Mouse (Mus musculus): ENCODE data around the gene Pcdh7. TPM values are rescaled to one million over a fixed set of nuclear protein-coding genes. Genes with fewer than 3 reads are reported as not detected.

Gene Pcdh7
- polyA plus RNA-seq, 1 experiment, result 3.4 TPM

DNA sequence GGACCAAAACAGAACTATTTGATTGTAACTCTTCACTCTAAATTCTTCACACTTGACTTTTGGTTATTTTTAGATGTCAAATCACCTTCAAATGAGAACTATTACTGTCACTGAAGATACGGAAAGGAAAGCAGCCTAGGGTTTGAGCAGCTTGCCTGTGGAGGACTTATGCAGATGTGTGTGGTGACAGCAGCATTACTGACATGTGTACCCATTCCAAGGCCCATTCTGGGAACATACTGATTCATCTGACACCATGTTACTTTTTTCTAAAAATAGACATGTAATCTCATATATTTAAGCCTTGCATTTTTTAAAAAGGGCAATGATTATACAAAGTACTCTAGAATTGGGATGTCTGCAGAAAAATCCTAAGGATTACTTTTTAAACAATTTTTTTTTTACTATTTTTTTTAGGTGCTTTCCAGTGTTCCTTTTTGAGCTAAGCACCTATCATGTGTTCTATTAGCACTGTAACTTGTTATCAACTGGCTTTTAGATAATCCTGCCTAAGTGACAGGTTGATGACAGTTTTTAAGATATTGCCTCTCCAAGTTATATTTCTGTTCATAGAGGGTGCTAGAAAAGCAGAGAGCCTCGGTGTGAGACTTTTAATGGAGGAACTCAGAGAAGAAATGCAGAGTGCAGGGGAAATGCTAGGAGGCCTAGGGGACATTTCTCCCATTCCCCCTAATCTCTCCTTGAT is 26.3 kb downstream of the Pcdh7 start:
- no peak for DNase-seq (ENCODE audit: low read depth, low spot score)
- WGBS, result 79% methylated on average over 2 of the region's 2 CpGs

DNA sequence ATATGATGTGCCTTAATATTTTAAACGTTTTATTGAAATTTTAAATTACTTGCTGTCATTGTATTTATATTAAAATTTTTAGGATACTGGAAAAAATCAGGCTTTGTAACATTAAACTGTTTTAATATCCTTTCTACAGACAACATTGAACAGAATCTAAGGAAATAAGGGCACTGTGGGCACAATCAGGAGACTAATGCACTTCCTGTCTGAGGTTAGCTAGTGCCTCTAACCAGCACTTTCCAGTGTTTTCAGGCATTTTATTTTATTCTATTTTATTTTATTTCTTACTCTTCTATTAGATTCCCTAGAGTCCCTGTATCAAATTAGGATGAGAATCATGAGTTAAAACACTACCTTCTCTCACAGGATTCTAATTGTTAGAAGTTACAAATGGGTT is 28.1 kb downstream of the Pcdh7 start:
- DNase-seq (ENCODE audit: low read depth, low spot score), result no peak
- WGBS, result 73% methylated on average over 1 of the region's 1 CpGs

DNA sequence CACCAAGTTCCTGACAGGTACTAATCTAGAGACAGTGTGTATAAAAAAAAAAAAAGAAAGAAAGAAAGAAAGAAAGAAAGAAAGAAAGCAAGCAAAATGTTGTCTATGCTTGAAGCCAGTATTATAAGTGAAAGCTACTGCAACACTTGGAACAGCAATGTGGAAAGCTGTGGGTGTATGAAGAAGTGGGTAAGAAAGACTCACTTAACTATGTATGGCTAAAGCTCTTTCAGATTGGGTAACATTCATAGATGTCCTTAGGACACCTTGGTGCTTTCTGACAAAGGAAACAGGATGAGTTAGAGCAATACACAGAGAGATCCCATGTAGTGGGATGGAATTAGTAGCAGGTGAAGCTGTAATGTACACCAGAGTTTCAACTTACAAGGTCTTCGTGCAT is 32.6 kb downstream of the Pcdh7 start:
- no peak for DNase-seq (ENCODE audit: low read depth, low spot score)
- 94% methylated on average over 1 of the region's 1 CpGs for WGBS

DNA sequence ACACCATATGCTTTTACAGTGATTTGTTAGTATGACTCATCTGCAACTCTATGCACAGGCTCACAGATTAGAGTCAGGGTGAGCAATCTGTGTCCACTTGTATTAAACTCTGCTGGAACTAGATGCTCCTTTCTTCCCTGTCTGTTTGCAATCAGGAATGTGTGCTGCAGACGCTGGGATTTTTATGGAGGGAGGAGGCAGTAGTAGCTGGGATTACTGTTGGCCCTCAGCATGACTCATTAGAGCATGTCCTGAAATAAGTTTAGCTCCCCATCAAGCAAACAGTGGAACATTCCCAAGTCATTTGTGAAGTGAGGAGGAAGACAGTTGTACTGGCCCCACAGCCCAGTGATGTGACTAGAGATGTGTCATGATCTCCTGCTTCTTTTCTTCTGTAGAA is 38.0 kb downstream of the Pcdh7 start:
- DNase-seq (ENCODE audit: low read depth, low spot score), result no peak
- WGBS, result 13% methylated on average over 1 of the region's 1 CpGs

DNA sequence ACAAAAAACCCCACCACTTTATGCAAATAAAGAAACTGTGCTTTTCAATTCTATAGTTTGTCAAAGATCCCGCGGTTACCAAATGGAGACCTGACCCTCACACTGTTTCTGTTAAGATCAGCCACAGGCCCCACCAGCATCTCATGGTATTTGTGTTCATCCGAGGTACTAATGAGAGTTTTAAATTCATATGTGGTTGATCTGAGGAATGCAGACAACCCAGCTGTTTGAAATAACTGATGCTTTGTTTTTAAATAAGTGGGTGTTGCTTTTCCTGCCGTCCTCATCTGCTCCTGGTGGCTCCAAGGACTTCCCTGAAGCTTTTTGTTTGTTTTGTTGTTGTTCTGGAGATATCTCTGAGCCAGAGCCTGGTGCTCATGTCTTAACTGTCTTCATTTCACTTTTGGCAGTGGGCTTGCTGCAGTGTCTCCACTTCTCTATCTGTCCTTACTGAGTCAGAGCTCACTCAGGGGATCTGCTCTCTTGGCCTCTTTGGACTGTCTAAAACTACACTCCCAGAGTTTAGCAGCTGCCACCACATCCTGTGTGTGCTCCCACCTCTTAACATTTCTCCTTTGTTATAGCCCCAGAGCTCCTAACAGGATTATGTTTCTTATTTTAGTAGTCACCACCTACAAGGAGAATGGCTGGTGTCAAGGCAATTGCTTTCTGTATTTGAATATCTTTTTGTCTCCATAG is 39.1 kb downstream of the Pcdh7 start:
- 42% methylated on average over 4 of the region's 4 CpGs for WGBS

DNA sequence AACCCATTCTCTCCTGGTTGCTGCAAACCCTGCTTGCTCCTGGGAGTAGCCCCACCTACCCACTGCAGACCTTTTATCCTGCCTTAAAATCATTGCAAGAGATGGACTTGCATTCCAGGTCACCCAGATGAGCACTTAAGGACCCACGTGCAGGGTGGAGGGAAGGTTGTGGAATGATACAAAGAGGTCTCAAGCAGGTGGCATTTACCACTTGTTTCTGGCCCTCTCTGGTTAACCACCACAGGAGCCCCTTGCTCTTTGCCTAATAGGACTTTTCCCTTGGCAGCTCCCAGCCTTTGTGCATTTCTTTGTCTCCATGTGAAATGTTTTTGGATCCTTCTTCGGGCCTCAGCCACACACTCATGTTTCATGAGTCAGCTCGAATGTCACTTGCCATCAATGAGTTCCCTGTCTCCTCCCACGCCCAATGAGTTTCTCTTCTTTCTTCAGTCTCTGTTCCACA is 39.7 kb downstream of the Pcdh7 start:
- DNase-seq (ENCODE audit: low read depth, low spot score), result no peak
- WGBS, result 31% methylated on average over 4 of the region's 4 CpGs

More for the DNA sequence above, 39.1 kb downstream of the Pcdh7 start:
- DNase-seq (ENCODE audit: low read depth, low spot score), result no peak

DNA sequence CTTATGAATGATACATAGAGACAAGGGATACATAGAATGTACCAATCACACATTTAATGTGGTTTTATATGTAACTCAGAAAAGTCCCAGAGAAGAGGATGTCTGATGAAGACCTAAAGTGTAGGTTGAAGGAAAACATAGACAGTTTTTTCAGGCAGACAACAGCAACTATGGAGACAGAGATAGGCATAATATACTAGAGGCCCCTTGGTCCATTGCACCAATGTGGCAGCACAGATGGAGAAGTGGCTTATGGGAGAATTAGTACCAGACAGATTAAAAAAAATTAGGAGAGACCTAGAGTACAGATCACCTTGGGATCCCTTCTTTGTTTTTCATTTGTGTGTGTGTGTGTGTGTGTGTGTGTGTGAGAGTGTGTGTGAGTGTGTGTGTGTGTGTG is 41.2 kb downstream of the Pcdh7 start:
- no peak for DNase-seq (ENCODE audit: low read depth, low spot score)

DNA sequence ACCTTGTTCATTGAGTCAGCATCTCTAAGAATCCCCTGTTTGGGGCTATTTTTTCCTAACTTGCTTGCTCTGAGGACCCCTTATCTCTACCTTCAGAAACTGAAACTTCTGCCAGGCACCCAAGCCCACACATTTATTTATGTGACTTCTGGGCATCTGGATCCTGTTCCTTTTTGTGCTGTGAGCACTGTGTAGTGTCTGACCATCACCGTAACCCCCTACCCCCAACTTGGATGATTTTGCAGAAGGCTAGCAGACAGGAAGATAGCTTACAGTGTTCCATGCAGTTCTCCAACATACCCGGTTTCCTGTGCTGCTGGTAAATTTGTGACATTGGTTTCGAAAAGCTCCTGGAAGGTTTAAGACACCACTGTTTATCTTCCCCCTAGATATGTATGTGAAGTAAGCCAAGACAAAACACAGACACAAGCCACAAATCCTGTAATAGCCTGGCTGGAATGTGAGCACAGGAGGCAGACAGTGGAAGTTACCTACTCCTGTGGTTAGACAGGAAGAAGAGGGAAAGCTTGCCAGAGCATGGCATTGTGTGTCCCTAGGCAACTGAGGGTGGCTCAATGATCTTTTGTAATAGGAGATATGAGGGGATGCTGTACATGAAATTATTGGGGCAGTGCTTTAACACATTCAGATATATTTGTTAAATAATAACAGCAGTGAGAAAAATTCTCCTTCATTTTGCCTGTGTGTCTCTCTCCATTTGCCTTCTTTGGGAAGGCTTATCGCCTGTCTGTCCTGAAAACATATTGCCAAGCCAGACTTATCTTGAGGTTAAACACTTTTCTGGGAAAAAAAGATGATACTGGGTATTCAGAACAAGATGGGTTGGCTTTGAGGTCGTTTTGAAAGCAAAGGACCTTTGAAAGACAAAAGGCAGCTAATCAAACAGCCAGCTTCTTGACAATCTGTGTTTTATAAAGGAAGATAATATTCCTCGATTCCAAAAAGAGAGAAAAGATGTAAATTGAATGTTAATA is 42.6 kb downstream of the Pcdh7 start:
- 55% methylated on average over 6 of the region's 6 CpGs for WGBS
- DNase-seq (ENCODE audit: low read depth, low spot score), result no peak

DNA sequence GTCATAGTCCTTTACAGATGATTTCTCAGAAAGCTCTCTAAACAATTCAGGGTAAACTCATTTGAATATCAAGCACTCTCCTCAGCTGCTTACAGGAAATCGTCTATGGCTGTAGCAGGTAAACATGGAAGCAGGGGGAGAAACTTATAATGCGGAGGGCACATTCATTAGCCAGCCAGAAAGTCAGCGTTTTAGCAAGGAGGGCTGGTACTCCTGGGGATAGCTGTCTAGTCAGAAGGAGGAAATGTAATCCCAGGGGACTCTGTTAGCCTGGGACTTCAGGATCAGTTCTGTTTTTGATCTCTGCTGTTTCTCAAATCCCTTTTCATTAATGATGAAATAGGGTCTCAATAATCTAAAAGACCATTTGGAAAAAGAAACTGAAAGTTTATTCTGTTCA is 47.6 kb downstream of the Pcdh7 start:
- no peak for DNase-seq (ENCODE audit: low read depth, low spot score)
- 45% methylated on average over 3 of the region's 3 CpGs for WGBS

DNA sequence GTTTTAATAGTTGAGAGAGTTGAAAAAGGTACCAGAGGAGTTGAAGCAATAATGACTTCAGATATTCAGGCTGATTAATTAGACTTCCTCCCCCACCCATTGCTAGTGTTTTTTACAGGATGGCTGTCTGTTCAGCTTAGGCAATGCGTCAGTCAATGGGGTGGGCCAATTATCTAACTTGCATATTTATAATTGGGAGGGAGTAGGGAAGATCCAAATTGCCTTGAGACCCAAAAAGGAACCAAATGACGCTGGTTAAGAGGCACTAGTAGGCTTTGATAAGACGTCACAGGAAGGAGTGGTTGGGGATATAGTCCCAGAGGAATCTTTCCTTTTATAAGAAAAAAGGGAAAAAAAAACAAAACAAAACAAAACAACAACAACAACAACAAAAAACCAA is 49.6 kb downstream of the Pcdh7 start:
- DNase-seq (ENCODE audit: low read depth, low spot score), result no peak
- 74% methylated on average over 3 of the region's 3 CpGs for WGBS

DNA sequence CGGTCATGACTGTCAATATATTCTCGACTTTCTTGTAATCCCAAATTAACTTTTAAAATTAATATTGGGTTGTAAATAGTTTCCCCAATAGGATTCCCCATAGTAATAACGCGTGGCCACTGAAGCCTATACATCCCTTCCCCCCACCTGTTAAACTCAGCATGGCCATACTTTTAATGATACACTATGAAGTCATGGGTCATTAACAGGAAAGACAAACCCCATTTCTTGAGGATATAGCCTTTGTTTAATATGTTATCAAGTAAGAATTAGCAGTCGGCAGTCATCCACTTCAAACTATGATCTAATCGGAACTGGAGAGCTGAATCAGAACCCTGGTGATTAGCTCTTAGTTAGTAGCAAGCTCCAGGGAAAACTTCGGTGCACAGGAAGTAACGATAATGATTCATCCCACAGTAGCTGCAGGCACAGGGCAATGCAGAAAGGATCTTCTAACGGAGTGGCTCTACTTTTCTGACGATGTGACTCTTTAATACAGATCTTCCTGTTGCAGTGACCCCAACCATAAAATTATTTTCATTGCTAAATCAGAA is 50.8 kb downstream of the Pcdh7 start:
- WGBS, result 74% methylated on average over 10 of the region's 10 CpGs
- no peak for DNase-seq (ENCODE audit: low read depth, low spot score)

DNA sequence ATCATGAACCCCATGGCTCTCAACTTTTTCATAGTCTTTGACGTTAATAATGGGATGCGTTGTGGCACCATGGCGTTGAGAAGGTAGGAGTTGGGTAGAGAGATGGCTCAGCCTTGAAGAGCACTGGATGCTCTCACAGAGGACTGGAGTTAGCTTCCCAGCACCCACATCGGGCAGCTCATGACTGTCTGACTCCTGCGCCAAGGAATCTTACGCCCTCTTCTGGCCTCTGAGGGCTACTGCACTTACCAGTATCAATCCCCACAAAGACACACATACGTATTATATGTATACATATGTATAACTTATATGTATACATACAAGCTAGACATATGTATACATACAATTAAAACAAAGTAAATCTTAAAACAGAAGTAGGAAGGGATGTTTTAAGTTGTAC is 51.9 kb downstream of the Pcdh7 start:
- no peak for DNase-seq (ENCODE audit: low read depth, low spot score)
- 93% methylated on average over 7 of the region's 7 CpGs for WGBS

DNA sequence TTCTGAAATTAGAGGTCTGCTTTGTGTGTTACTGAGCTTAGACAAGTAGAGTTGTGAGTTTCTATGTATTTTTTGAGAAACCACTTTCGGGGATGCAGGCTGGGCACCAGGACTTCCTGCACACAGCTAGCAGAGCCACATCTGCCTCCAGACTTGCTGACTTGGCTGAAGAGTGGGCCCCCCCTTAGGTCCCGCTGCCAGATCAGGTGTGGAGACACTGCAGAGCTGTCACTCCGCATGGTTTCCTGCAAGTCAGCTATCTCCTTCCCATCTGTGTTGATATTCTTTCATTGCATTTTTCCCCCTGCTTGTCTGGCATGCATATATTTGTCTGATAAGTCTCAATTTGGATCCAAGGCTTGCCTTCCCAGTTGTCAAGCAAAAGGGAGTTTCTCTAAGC is 52.6 kb downstream of the Pcdh7 start:
- no peak for DNase-seq (ENCODE audit: low read depth, low spot score)
- 84% methylated on average over 3 of the region's 3 CpGs for WGBS

DNA sequence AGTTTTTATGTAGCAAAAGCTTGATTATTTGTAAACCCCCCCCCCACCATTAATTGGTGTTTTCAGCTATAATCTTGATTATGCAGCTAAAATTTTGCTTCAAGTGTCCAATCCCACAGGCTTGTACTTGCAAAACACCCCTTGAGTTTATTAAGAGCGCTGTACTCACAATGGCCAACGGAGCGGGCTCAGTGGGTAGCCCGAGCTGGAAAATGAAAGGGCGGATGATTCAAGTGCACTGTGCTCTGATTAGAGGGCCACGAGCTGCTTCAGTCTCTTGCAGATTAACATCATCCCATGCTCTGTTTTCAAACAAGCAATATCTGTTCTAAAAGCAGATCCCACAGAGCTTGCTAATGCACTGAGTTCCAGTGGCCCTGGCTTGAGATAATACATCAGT is 53.4 kb downstream of the Pcdh7 start:
- 87% methylated on average over 6 of the region's 6 CpGs for WGBS
- DNase-seq (ENCODE audit: low read depth, low spot score), result no peak

DNA sequence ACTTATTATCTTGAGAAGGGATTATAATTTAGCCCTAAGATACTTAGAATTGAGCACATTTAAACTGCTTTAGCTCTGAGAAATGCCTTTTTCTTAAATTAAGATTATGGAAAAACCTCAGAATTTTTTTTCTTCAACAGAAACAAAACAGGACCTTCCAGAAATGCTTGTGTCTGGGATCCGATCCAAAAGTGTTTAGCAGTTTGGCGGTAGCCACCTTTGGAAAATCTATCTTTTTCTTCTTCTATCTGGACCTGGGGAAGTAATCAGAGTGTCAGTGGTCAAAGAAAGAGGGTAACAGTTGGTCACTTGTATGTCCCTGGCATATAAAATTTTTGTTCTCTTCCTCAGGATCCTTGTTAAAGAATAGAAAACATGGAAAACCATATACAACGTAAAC is 54.9 kb downstream of the Pcdh7 start:
- WGBS, result 72% methylated on average over 3 of the region's 3 CpGs
- DNase-seq (ENCODE audit: low read depth, low spot score), result no peak

DNA sequence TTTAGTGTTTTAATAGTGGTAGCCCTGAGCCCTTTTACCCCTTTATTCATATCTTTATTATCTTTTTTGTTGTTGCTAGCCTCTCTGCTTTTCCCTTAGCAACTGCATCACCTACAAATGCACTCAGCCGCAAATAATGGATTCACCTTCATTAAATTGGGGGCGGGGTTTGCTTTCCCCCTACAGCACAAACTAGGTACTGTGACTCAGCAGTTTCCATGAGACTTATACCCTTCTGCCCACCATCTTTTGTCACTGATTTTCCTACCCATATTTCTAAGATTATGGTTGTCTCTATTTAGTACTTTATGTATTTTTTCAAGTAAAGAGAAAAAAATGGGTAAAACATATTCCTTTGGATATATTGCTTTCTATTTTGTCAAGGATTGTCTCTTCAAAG is 56.7 kb downstream of the Pcdh7 start:
- WGBS, result 86% methylated on average over 2 of the region's 2 CpGs
- DNase-seq (ENCODE audit: low read depth, low spot score), result no peak

DNA sequence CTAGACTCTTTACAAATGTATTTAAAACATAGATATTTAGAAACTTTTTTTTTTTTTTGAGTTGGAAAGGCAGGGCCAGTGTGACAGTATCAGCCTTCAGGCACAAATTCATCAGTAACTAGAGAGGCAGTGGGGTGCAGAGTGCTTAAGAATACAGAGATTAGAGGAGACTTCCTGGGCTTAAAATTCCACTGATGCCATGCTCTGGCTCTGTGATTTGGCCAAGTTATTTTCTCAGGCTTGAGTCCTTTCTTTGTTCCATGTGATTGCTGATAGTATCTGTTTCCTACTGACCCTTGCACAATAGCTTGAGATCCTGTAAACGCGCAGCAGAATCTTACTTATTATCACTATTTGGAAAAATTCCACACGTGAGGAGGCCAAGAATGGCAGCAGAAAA is 60.3 kb downstream of the Pcdh7 start:
- DNase-seq (ENCODE audit: low read depth, low spot score), result no peak
- WGBS, result 73% methylated on average over 3 of the region's 3 CpGs

DNA sequence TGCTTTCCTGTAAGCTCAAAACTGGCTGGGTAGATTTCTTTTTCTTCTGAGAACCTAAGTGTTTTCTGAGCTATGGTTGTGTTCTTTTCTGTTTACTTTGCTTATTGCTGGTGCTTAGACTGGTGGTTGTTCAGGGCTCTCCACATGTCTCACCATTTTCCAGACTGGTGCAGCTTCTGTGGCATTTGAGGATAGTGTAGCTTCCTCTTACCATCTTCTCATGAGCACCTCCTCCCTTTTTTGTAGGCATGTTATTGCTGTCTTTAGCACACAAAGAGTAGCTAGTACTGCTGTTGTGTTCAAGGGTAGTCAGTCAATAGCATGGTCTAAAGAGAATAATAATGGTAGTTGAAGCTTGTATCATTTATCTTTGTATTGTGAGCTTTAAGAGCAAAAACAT is 62.2 kb downstream of the Pcdh7 start:
- no peak for DNase-seq (ENCODE audit: low read depth, low spot score)

DNA sequence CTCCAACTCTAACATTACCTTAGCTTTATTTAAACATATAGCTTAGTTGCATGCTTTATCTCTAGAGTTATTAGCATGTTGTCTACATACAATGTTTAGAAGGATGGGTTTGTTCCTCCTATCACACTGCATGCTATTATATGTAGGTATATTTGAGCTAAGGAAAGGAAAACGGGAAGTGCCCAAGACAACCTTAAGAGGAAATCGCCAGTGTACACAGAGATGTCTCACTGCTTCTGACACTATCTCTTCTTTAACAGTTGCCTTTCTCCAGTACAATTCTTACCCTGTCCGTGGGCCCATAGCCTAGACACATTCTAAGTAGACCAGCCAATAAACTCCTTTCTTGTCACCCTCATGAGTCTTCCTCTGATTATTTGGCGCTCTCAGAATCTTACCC is 62.8 kb downstream of the Pcdh7 start:
- 86% methylated on average over 4 of the region's 4 CpGs for whole genome bisulfite sequencing
- DNase-seq (ENCODE audit: low read depth, low spot score), result no peak

DNA sequence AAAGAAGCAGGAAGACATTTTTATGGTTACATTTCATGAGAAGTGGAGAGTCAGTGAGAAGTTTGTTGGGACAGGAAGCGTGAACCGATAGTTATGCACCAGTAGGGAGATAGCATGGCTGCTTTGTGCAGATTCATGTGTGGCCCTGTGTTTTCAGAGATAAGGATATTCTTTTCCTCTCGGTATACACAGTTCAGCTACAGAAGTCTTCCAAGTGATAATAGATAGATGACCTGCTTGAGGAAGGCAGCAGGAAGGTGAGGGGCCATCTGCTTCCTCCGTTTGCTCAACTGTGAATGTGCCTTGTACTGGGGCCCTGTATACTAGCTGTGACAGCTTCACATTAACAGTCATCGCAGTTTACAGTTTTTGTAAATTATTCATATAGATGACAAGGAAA is 64.2 kb downstream of the Pcdh7 start:
- no peak for DNase-seq (ENCODE audit: low read depth, low spot score)
- WGBS, result 69% methylated on average over 5 of the region's 5 CpGs
